Mouse (Mus musculus) olfactory bulb, adult 2 months (tissue): Measurements from ENCODE around the gene Lrp3. TPM values are rescaled to one million over a fixed set of nuclear protein-coding genes. Genes with fewer than 3 reads are reported as not detected.

ENCODE experiments used
- H3K27ac ChIP-seq: fragments of 200-500 bp; 2 replicates; pipeline ENCODE4 v1.5.1; 2012; ENCODE audit warnings: low read depth, low read length; ENCODE audit not compliant: insufficient read depth
- H3K4me1 ChIP-seq: fragments of 200-500 bp; 2 replicates; pipeline ENCODE4 v1.6.1; 2012; ENCODE audit warnings: low read length; ENCODE audit not compliant: control insufficient read depth, insufficient read depth
- H3K4me3 ChIP-seq: fragments of 200-500 bp; 2 replicates; pipeline ENCODE4 v1.5.1; 2012; ENCODE audit warnings: mild to moderate bottlenecking, low read depth, low read length, moderate library complexity; ENCODE audit not compliant: insufficient read depth
- CTCF ChIP-seq: fragments of 200-500 bp; IDR thresholded peaks from 2 replicates; pipeline ENCODE4 v1.5.1; 2012; ENCODE audit warnings: low read depth, mild to moderate bottlenecking, low read length, moderate library complexity; ENCODE audit not compliant: insufficient read depth
- POLR2A ChIP-seq: fragments of 200-500 bp; IDR thresholded peaks from 2 replicates; pipeline ENCODE4 v1.6.1; 2012; ENCODE audit warnings: mild to moderate bottlenecking, low read depth, low read length, moderate library complexity; ENCODE audit not compliant: insufficient read depth
- WGBS: fragments of 180-500 bp; shearing (Covaris S2); methylation state at CpG from one replicate; pipeline ENCODE4 v1.1.7; 2018; 5-methylcytosine and 5-hydroxymethylcytosine counted together
- polyA plus RNA-seq: library from polyadenylated mRNA; stranded (reverse); fragments of >200 nt; gene quantifications from 2 replicates; pipeline ENCODE4 v1.2.4, GENCODE M21; 2012; ENCODE audit warnings: low replicate concordance; ENCODE audit not compliant: missing spikeins, insufficient read depth, insufficient read length

The Lrp3 gene
- polyA plus RNA-seq, 1 experiment, result not detected

GRCm38 (mm10) chr7:35234361-35235245, 19.3 kb upstream of the Lrp3 start:
- under 1% methylated on average over 45 of the region's 45 CpGs for WGBS
- peak overlapping the region; percentile 81 for H3K27ac ChIP-seq

GRCm38 (mm10) chr7:35233861-35234260, 18.6 kb upstream of the Lrp3 start:
- TF ChIP-seq CTCF, result no peak
- TF ChIP-seq POLR2A, result no peak
- WGBS, result 56% methylated on average over 12 of the region's 12 CpGs

More at GRCm38 (mm10) chr7:35234361-35235245, 19.3 kb upstream of the Lrp3 start:
- peak overlapping the region; percentile 68 for H3K4me3 ChIP-seq
- H3K4me1 ChIP-seq, result peaks cover 2% of the 10 kb centered on the region
- TF ChIP-seq POLR2A (0 out of 2 replicates have a peak, but pooled peaks have one; percentile 27), CTCF (no peak)

GRCm38 (mm10) chr7:35232796-35233455, 17.6 kb upstream of the Lrp3 start:
- peaks cover 2% of the 10 kb centered on the region for H3K4me1 ChIP-seq
- H3K27ac ChIP-seq, result no peak overlapping the region
- 47% methylated on average over 13 of the region's 13 CpGs for WGBS
- H3K4me3 ChIP-seq, result no peak overlapping the region
- TF ChIP-seq POLR2A (no peak), CTCF (no peak)

More at GRCm38 (mm10) chr7:35233861-35234260, 18.6 kb upstream of the Lrp3 start:
- H3K4me3 ChIP-seq, result peak overlapping the region; percentile 65
- H3K4me1 ChIP-seq, result peaks cover 2% of the 10 kb centered on the region
- H3K27ac ChIP-seq, result no peak overlapping the region; the same call in 1 of the 2 replicates

GRCm38 (mm10) chr7:35230333-35230732, 15.0 kb upstream of the Lrp3 start:
- WGBS, result 60% methylated on average over 3 of the region's 3 CpGs
- TF ChIP-seq CTCF, result no peak
- no peak for TF ChIP-seq POLR2A

GRCm38 (mm10) chr7:35220694-35221365, 5.5 kb upstream of the Lrp3 start:
- Histone ChIP-seq H3K27ac (no peak overlapping the region), H3K4me3 (no peak overlapping the region), H3K4me1 (0 out of 2 replicates have a peak, but pooled peaks cover 2% of the 10 kb centered on the region)
- no peak for TF ChIP-seq POLR2A
- TF ChIP-seq CTCF, result no peak
- WGBS, result 77% methylated on average over 9 of the region's 9 CpGs

More at GRCm38 (mm10) chr7:35230333-35230732, 15.0 kb upstream of the Lrp3 start:
- Histone ChIP-seq H3K27ac (no peak overlapping the region), H3K4me1 (no peaks in the 10 kb centered on the region; the same call in 1 of the 2 replicates), H3K4me3 (no peak overlapping the region)

- 0 out of 2 replicates have a peak overlapping the region, but pooled peaks have one; percentile 4 for H3K27ac ChIP-seq
- H3K4me1 ChIP-seq, result 0 out of 2 replicates have a peak, but pooled peaks cover 6% of the 10 kb centered on the region
- peak overlapping the region; percentile 47 for H3K4me3 ChIP-seq
- TF ChIP-seq CTCF, result no peak
- TF ChIP-seq POLR2A, result no peak
- WGBS, result 39% methylated on average over 5 of the region's 5 CpGs
These were observed 433 bp upstream of the Lrp3 start for GRCm38 (mm10) chr7:35215731-35216130.

- H3K4me3 ChIP-seq, result peak overlapping the region; percentile 47
- 6% methylated on average over 75 of the region's 79 CpGs for WGBS
- H3K4me1 ChIP-seq, result 0 out of 2 replicates have a peak, but pooled peaks cover 6% of the 10 kb centered on the region
- TF ChIP-seq POLR2A, result no peak
- TF ChIP-seq CTCF, result no peak
- no peak overlapping the region for H3K27ac ChIP-seq
These were observed 666 bp downstream of the Lrp3 start for GRCm38 (mm10) chr7:35214442-35215222.

GRCm38 (mm10) chr7:35211791-35212190, 3.5 kb downstream of the Lrp3 start:
- no peak for TF ChIP-seq CTCF
- no peak for TF ChIP-seq POLR2A
- 98% methylated on average over 4 of the region's 4 CpGs for WGBS

More at GRCm38 (mm10) chr7:35211791-35212190, 3.5 kb downstream of the Lrp3 start:
- Histone ChIP-seq H3K4me1 (0 out of 2 replicates have a peak, but pooled peaks cover 6% of the 10 kb centered on the region), H3K4me3 (no peak overlapping the region), H3K27ac (no peak overlapping the region)
